Mouse (Mus musculus): Measurements from ENCODE around the gene Cd302. TPM values are rescaled to one million over a fixed set of nuclear protein-coding genes. Genes with fewer than 3 reads are reported as not detected.
A peak's percentile ranks its signal among the peaks of the same experiment; 100 is the strongest.

Cd302 gene
- total RNA-seq, 2 experiments from 2014 or later = 7.2 to 8.6 TPM

DNA sequence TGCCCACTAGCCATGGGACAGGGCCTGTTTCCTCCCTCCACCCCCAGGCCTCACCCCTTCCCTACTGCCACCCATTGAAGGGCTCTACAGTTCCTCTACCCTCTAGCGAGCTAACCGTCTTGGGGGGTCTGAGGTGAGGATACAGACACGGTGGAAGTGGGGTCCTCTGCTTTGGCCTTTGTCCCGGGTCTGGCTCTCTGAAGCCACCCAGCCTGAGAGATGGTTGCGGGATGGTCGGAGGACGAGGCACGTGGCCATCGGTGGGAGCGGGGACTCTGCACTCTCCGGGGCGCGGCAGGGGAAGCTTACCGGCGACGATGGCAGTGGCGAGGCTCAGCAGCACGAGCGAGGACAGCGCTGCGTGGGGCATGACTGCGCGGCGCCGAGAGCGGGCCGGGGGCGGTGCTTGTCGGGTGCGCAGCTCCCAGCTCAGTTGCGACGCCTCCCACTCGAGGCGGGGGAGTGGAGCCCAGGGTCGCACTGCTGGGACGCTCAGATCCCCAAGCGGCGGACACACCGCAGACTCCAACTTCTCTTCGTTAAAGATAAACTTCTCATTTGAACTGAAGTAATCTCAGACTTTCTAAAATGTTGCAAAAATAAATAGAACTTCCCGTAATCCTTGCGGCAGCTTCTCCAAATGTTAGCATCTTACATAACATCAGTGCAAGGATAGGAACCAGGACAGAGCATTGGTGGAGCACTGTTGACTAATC, 379 bp downstream of the Cd302 start:
- Histone ChIP-seq H3K27ac (peak overlapping the region; percentile 84), H3K4me3 (peak overlapping the region; percentile 86)
- peak; percentile 84 for DNase-seq
- intact Hi-C loops (cut with DNase I) = no loop called here
- TF ChIP-seq CTCF (IDR thresholded peaks at IDR 0.05) = no peak

DNA sequence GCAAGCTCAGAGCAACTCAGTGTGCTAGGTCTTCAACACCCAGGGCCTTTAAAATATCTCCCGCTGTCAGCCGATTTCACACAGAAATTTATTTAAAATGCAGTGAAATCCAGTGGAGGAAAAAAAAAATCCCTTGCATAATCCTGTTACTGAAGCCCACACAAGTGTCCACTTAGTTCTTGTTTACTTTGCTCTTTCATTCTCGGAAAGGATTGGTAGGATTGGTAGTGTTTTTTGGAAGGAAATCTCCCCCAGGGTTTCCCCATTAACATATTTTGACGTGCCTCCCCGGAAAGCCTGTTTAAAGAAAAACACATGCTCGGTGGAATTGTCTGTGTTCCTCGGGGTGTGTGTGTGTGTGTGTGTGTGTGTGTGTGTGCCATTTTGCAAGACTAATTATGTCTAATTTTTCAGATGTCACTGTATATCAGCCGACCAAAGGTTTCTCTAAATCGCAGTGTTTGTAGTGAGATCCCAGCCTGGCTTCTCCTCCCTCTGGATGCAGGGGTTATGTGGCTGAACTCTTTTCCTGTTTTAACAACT, 1.0 kb downstream of the Cd302 start:
- peak overlapping the region; percentile 84 for H3K27ac ChIP-seq
- no peak for TF ChIP-seq CTCF (IDR thresholded peaks at IDR 0.05)
- intact Hi-C loops (cut with DNase I) = no loop called here

DNA sequence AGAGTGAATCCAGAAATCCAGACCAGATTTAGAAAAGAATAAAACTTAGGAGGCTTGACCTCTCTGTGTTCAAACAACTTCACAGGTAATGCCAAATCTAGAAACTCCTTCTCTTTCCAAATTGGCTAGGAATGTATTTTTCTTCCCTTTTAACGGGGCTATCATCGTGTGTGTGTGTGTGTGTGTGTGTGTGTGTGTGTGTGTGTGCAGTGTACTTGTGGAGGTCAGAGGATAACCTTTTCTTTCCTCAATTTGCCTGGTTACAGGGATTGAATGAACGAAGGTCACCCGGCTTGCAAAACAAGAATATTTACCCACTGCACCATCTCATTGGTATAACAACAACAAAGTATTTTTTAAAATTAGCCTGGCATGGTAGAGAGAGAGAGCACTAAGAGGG, 1.7 kb downstream of the Cd302 start:
- no peak for TF ChIP-seq CTCF (IDR thresholded peaks at IDR 0.05)
- intact Hi-C loops (cut with DNase I) = no loop called here

More for the DNA sequence above, 1.0 kb downstream of the Cd302 start:
- peak overlapping the region; percentile 86 for H3K4me3 ChIP-seq
- DNase-seq = no peak

DNA sequence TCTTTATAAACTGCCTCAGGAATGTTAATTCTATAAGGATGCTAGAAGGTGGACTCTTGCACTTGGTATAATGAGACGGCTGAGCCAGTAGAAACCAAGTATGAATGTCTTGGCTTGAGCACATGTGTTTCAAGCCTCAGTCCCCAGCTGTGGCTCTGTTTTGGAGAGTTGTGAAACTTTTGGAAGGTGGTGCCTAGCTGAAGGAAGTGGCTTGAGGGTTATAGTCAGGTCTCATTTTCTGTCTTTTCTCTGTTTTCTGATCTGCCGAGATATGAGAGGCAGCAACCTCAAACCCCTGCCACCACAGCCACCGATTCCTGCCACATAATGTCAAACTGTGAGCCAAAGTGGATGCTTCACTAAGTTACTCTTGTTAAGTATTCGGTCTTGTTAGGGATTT, 5.7 kb downstream of the Cd302 start:
- no peak overlapping the region for H3K4me3 ChIP-seq
- no peak for DNase-seq
- TF ChIP-seq CTCF (IDR thresholded peaks at IDR 0.05) = no peak
- no peak overlapping the region for H3K27ac ChIP-seq
- intact Hi-C loops (cut with DNase I) = no loop called here

More for the DNA sequence above, 1.7 kb downstream of the Cd302 start:
- Histone ChIP-seq H3K27ac (peak overlapping the region; percentile 84; the same call in 1 of the 2 replicates), H3K4me3 (peak overlapping the region; percentile 86)
- DNase-seq = no peak

DNA sequence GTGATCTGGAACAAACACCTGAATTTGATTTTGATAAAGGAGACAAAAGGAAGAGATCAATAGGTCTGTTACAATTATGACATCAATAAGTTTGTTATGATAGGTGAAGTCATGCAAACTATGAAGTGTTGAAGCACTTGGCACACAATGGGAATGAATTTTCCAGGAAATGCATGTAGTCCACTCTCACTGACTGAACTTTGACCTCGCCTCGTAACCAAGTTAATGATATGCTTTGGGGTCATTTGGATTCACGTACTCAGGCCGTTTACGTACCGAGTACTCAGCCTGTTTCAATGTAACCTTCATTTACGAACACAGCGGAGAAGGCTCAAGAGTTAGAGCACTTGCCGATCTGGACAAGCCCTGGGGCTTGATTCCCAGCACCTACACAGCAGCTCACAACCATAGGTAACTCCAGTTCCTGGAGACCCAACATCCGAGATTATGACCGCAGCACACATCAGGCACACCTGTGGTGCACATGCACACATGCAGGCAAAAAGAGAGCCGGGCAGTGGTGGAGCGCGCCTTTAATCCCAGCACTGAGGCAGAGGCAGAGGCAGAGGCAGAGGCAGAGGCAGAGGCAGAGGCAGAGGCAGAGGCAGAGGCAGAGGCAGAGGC, 14.3 kb downstream of the Cd302 start:
- no peak overlapping the region for H3K27ac ChIP-seq
- no peak for TF ChIP-seq CTCF (IDR thresholded peaks at IDR 0.05)
- H3K4me3 ChIP-seq = no peak overlapping the region
- intact Hi-C loops (cut with DNase I) = no loop called here
- DNase-seq = no peak

DNA sequence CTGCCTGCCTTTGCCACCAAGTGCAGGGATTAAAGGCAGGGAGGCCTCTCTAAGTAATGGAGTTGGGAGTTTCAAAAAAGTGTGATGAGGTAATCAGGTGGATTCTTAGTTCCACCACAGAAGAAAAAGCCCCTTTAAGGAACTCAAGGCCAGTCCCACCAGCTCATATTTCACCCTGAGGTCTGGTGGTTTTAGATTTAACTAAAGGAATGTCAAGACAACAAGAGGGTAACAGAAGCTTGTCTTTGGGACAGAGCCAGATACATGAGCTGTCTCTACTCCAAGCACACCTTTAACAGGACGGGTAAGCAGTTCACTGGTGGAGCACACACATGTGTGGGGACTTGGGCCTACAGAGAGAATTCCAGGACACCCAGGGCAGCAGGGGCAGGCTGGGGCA, 16.7 kb downstream of the Cd302 start:
- Histone ChIP-seq H3K27ac (no peak overlapping the region), H3K4me3 (no peak overlapping the region)
- no peak for DNase-seq
- intact Hi-C loops (cut with DNase I) = no loop called here
- no peak for TF ChIP-seq CTCF (IDR thresholded peaks at IDR 0.05)

DNA sequence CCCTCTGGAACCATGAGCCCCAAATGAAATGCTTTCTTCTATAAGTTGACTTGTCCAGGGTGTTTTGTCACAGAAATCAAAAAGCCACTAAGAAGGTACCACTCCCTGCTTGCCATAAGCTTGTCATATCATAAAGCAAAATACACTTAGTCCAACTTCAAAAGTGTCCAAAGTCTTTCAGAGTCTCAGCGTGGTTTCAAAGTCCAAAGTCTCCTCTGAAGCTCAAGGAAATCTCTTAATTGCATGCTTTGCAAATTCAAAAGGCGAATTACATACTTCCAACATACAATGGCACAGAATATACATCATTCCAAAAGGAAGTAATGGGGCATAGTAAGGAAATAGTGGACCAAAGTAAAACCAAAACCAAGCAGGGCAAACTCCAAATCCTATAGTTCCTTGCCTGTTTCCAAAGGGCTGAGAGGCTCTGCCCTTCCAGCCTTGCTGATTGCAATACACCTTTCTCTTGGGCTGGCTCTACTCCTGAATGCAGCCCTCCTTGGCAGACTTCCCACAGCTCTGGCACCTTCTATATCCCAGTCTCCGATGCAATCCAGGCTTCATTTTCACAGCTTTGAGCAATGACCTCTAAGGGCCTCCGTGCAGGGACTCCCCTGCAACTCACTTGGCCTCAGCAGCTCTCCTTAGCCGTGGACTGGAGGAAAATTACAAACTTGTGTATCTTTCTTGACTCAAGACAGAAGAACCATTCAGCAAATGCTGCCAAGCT, 23.5 kb downstream of the Cd302 start:
- no peak for DNase-seq
- H3K4me3 ChIP-seq = no peak overlapping the region
- intact Hi-C loops (cut with DNase I) = no loop called here
- no peak overlapping the region for H3K27ac ChIP-seq
- TF ChIP-seq CTCF (IDR thresholded peaks at IDR 0.05) = no peak

DNA sequence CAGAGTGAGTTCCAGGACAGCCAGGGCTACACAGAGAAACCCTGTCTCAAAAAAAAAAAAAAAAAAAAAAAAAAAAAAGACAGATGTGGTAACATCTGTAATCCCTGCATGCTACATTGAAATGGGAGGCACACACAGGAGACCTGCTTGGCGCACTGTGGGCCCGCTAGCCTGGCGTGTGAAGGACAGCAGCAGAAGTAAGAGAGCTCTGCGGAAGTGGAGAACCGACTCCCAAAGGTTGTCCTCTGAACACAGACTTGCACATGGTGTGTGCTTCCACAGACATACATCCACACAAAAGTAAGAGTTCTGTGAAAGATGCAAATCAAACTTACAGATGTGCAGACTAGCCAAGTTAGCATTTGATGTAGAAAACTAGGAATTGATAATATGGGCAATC, 25.1 kb downstream of the Cd302 start:
- no peak for TF ChIP-seq CTCF (IDR thresholded peaks at IDR 0.05)
- DNase-seq = no peak
- H3K27ac ChIP-seq = no peak overlapping the region
- intact Hi-C loops (cut with DNase I) = no loop called here
- H3K4me3 ChIP-seq = no peak overlapping the region

DNA sequence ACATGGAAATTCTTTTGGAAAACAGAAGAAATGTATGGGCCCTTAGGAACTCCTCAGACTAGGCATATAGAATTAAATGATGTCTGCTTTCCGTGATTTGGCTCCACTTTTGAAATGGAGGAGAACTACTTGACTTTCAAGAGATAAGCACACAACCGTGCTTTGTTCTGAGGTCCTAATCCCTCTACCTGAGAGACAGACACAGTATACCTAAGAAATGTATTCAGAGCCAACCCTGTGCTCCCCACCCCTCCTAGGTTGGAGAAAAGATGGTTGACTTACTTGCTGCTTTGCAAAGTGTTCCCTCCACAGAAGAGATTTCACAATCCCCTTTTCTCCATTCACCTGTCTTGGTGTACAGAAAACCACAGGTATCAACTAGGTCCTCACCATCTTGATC, 27.5 kb downstream of the Cd302 start:
- no peak overlapping the region for H3K4me3 ChIP-seq
- intact Hi-C loops (cut with DNase I) = no loop called here
- H3K27ac ChIP-seq = no peak overlapping the region
- DNase-seq = no peak
- no peak for TF ChIP-seq CTCF (IDR thresholded peaks at IDR 0.05)

DNA sequence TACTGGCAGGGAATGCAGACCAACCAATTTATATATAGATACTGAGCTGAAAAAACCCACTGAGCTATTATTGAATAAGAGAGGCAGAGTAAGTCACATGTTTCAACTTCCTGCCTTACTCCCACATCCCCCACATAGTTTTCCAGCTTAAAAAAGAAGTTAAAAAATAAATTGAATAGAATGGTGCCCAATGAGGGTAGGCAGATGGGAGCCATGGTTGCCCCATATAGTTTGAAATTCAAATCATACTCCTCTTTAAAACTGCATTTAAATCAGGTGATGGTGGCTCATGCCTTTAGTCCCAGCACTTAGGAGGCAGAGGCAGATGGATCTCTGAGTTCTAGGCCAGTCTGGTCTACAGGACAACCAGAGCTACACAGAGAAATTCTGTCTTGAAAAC, 30.8 kb downstream of the Cd302 start:
- no peak overlapping the region for H3K4me3 ChIP-seq
- no peak for DNase-seq
- H3K27ac ChIP-seq = no peak overlapping the region
- intact Hi-C loops (cut with DNase I) = no loop called here
- TF ChIP-seq CTCF (IDR thresholded peaks at IDR 0.05) = no peak

DNA sequence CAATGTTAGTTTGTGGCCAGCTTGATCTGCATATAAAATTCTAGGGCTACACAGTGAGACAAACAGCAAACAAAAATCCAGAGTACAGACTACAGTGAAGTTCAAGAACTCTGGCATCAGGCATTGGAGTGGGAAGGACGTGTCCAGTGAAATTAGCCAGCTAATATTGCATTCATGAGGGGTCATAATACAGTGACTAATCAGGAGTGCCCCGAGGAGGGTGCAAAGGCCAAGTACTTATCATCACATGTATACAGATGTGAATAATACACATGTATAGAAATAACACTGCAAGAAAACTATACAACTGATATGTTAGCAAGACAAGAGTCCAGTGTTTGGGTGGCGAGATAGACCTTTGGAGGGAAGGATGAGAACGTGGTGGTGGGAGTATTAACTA, 31.5 kb downstream of the Cd302 start:
- Histone ChIP-seq H3K27ac (no peak overlapping the region), H3K4me3 (no peak overlapping the region)
- no peak for TF ChIP-seq CTCF (IDR thresholded peaks at IDR 0.05)
- no peak for DNase-seq
- intact Hi-C loops (cut with DNase I) = no loop called here

DNA sequence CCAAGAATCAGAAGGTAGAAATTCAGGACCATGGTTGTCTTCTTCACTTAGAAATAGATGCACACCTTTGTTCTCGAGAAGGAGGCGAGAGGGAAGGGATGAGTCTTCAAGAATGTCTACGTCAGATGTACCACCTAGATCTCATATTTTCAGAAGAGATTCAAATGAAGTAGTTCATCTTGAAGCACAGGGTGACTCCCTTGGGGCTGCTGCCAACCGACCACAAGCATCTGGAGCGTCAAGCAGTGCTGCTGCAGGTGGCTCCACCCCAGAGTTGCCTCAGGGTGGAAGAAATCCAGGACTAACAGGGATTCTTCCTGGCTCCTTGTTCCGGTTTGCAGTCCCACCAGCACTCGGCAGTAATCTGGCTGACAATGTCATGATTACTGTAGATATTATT, 49.8 kb downstream of the Cd302 start:
- intact Hi-C loops (cut with DNase I) = no loop called here

DNA sequence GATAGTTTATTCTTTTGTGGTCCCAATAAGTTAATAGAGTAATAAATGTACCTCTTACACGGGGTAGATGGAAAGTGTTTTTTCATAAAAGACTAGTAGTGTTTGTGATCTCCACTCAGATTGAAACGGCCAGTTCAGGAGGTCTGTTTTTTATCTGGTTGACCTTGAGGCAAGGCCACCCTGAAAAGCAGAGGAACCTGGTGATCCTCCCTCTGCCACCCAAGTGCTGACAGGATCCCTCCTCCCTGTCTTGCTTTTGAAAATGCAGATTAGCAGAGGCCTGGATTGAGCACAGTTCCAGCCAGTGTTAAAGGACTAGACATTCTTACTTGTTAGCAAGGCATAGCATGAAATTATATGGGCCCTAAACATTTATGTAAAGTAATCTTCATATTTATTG, 51.1 kb downstream of the Cd302 start:
- no peak for TF ChIP-seq CTCF (IDR thresholded peaks at IDR 0.05)
- intact Hi-C loops (cut with DNase I) = no loop called here
- DNase-seq = no peak
- H3K27ac ChIP-seq = no peak overlapping the region
- H3K4me3 ChIP-seq = no peak overlapping the region

More for the DNA sequence above, 49.8 kb downstream of the Cd302 start:
- Histone ChIP-seq H3K27ac (no peak overlapping the region), H3K4me3 (no peak overlapping the region)
- no peak for TF ChIP-seq CTCF (IDR thresholded peaks at IDR 0.05)
- no peak for DNase-seq
